Mouse (Mus musculus) lung, embryonic 14.5 days (tissue): ENCODE data around the gene Glb1. TPM values are rescaled to one million over a fixed set of nuclear protein-coding genes. Genes with fewer than 3 reads are reported as not detected.

ENCODE experiments used
- ATAC-seq: fragments of 200-750 bp; cut with Nextera tagmentation; 2 replicates; pipeline ENCODE4 v1.8.0; 2017; ENCODE audit warnings: mild to moderate bottlenecking, moderate TSS enrichment, moderate library complexity; ENCODE audit not compliant: insufficient read depth
- DNase-seq: peaks from one replicate; pipeline ENCODE4 v3.0.0-alpha.2; 2015
- H3K27ac ChIP-seq: fragments of 300-500 bp; sonication (generic); 2 replicates; pipeline ENCODE4 v1.5.1; 2014; ENCODE audit warnings: low read depth, mild to moderate bottlenecking, moderate library complexity
- H3K27me3 ChIP-seq: fragments of 300-500 bp; sonication (generic); 2 replicates; pipeline ENCODE4 v1.6.1; 2014; ENCODE audit warnings: low read length, control low read depth; ENCODE audit not compliant: insufficient read depth
- H3K36me3 ChIP-seq: fragments of 300-500 bp; sonication (generic); 2 replicates; pipeline ENCODE4 v1.6.1; 2014; ENCODE audit warnings: control low read depth; ENCODE audit not compliant: insufficient read depth
- H3K4me1 ChIP-seq: fragments of 300-500 bp; sonication (generic); 2 replicates; pipeline ENCODE4 v1.6.1; 2014; ENCODE audit warnings: antibody characterized with exemption, control low read depth; ENCODE audit not compliant: insufficient read depth
- H3K4me2 ChIP-seq: fragments of 300-500 bp; sonication (generic); 2 replicates; pipeline ENCODE4 v1.6.1; 2014; ENCODE audit warnings: mild to moderate bottlenecking
- H3K4me3 ChIP-seq: fragments of 300-500 bp; sonication (generic); 2 replicates; pipeline ENCODE4 v1.5.1; 2014; ENCODE audit warnings: low read depth, low read length
- H3K9ac ChIP-seq: fragments of 300-500 bp; sonication (generic); 2 replicates; pipeline ENCODE4 v1.6.1; 2014
- H3K9me3 ChIP-seq: fragments of 300-500 bp; sonication (generic); 2 replicates; pipeline ENCODE4 v1.6.1; 2016; ENCODE audit warnings: low read depth, low read length, control low read depth
- CTCF ChIP-seq: IDR thresholded peaks from 2 replicates; pipeline ENCODE4 v1.5.1; 2016; ENCODE audit warnings: antibody characterized with exemption, low read depth
- WGBS: fragments of 180-500 bp; shearing (Covaris S2); extraction: QIAGEN DNeasy Blood & Tissue Kit; methylation state at CpG from one replicate; pipeline ENCODE4 v1.1.7; 2014; 5-methylcytosine and 5-hydroxymethylcytosine counted together
- polyA plus RNA-seq: library from polyadenylated mRNA; unstranded; fragments of >200 nt; fragmentation: Nextera tagmentation; extraction: Ambion mirVana; gene quantifications from 2 replicates; pipeline ENCODE4 v1.2.1, GENCODE M21; 2014

Gene Glb1
- polyA plus RNA-seq, 1 experiment from 2014 or later: 41.9 TPM

DNA sequence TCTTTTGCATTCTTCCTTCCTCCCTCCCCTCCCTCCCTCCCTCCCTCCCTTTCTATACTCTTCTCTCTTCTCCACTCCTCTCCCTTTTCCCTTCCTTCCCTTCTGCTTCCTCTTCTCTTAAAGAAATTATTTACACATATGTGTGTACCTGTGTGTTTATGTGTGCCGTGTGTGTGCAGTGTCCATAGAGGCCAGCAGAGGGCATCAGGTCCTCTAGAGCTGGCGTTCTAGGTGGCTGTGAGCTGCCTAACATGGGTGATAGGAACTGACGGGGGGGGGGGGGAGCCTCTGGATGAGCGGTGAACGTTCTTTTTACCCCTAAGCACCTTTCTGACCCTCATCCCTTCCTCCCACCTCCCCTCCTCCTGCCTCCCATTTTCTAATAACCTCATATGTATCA is 10.4 kb downstream of the Glb1 start:
- no peak overlapping the region for H3K4me2 ChIP-seq
- no peak for DNase-seq
- WGBS: 93% methylated on average over 5 of the region's 5 CpGs
- H3K27ac ChIP-seq: no peak overlapping the region
- TF ChIP-seq CTCF: no peak
- ATAC-seq: no peak
- no peak overlapping the region for H3K9ac ChIP-seq
- no peaks in the 10 kb centered on the region for H3K27me3 ChIP-seq
- no peaks in the 10 kb centered on the region for H3K9me3 ChIP-seq
- H3K4me1 ChIP-seq: no peaks in the 10 kb centered on the region
- no peak overlapping the region for H3K4me3 ChIP-seq
- peaks cover 38% of the 10 kb centered on the region; the same call in 1 of the 2 replicates for H3K36me3 ChIP-seq

DNA sequence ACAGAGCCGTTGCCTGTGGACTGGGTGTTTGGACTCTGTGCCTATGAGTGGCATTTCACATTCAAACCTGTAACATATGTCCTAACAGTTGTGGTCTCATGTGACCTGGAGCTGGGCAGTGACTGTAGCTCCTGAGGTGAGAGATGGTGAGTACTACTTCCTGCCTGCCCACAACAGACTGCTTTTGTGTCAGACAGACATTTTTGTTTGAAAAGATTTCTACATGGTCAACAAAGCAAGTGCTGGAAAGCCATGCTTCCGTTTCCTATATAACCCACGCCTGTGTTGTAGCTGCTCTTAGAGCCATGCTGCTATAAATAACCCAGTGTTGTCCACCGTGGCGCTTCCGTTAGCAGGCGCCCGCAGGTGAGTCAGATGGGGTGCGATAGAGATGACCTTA is 11.5 kb downstream of the Glb1 start:
- H3K27me3 ChIP-seq: no peaks in the 10 kb centered on the region
- peaks cover 34% of the 10 kb centered on the region; the same call in 1 of the 2 replicates for H3K36me3 ChIP-seq
- no peak overlapping the region for H3K4me2 ChIP-seq
- 85% methylated on average over 9 of the region's 9 CpGs for WGBS
- no peak for TF ChIP-seq CTCF
- no peak for DNase-seq
- no peak overlapping the region for H3K4me3 ChIP-seq
- H3K9me3 ChIP-seq: no peaks in the 10 kb centered on the region
- H3K9ac ChIP-seq: no peak overlapping the region
- ATAC-seq: no peak
- no peak overlapping the region for H3K27ac ChIP-seq
- H3K4me1 ChIP-seq: no peaks in the 10 kb centered on the region

DNA sequence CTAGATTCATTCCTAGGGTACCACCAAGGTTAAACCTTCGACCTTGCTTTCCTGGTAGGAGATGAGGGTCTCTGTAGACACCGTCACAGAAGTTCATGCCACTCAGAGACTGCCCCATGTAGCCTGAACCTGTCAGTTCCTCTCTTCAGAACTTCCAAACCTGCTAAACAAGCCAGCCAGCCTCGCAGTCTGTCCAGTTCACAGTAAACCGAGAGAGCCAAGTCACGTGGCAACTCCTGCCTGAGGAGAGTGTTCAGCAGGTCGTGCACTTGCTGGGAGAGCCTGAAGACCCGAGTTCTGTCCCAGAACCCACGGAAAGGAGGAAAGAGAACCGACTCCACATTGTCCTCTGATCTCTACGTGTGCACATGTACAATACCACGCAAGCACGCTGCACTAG is 13.0 kb downstream of the Glb1 start:
- DNase-seq (no peak), ATAC-seq (no peak)
- Histone ChIP-seq H3K9ac (no peak overlapping the region), H3K9me3 (no peaks in the 10 kb centered on the region), H3K4me2 (no peak overlapping the region), H3K4me3 (no peak overlapping the region), H3K27ac (no peak overlapping the region), H3K4me1 (no peaks in the 10 kb centered on the region), H3K27me3 (no peaks in the 10 kb centered on the region), H3K36me3 (peaks cover 23% of the 10 kb centered on the region; the same call in 1 of the 2 replicates)
- TF ChIP-seq CTCF: no peak
- 77% methylated on average over 12 of the region's 12 CpGs for WGBS

DNA sequence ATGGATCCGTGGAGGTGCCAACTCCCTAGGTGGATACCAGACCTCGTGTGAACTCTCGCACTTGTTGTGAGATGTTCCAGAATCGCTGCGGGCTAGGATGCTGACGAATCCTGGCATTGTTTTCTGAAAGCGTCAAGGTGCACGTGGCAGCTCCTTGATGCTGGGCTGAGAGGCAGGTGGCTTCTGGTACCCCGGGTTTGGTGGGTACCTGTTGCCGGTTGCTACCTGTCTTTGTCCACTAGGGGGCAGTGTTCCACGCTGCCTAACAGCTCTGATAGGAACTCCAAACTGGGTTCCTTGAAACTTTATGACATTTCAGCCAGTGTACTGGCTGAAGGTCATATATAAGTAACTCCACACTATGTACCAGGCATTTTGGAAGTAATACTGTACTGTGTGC is 14.8 kb downstream of the Glb1 start:
- H3K4me3 ChIP-seq: no peak overlapping the region
- ATAC-seq: no peak
- WGBS: 22% methylated on average over 11 of the region's 11 CpGs

DNA sequence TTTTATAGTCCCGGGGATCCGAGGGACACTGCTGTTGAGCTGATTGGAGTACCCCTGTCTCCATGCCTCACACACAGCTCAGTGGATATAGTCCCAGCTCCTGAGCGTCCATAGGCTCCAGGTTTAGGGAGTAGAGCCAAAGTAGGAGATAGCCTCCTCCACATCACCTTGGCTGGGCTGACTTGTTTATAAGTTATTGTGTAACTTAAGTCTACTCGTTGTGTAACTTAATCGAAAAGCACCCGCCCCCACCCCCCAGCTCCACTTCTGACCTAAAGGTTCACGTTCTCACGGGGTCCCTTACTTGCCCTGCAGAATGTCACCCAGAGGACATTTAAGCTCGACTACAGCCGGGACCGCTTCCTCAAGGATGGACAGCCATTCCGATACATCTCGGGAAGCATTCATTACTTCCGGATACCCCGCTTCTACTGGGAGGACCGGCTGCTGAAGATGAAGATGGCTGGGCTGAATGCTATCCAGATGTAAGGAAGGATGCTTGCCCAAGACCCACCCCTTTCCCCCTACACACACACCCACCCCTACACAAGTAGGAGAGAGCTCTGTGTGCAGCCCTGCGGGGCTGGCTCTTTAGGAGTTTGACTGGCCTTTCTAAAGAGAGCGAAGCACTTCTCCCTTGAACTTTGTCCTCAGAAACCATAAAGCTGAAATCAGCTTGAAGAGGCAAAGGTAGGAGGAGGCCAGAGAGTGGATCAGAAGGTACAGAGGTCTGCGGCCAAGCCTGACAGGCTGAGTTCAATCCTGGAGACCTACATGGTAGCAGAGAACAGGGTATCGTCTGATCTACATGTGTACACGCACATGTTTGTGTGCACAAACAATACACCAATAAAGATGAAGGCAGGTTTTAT is 16.0 kb downstream of the Glb1 start:
- H3K4me3 ChIP-seq: no peak overlapping the region
- DNase-seq (no peak), ATAC-seq (no peak)
- no peaks in the 10 kb centered on the region for H3K9me3 ChIP-seq
- no peak overlapping the region for H3K27ac ChIP-seq
- no peak overlapping the region for H3K9ac ChIP-seq
- no peaks in the 10 kb centered on the region for H3K27me3 ChIP-seq
- no peak for TF ChIP-seq CTCF
- H3K4me2 ChIP-seq: no peak overlapping the region
- WGBS: 84% methylated on average over 21 of the region's 21 CpGs
- peaks cover 6% of the 10 kb centered on the region; the same call in 1 of the 2 replicates for H3K36me3 ChIP-seq
- no peaks in the 10 kb centered on the region for H3K4me1 ChIP-seq

More for the DNA sequence above, 14.8 kb downstream of the Glb1 start:
- Histone ChIP-seq H3K4me2 (no peak overlapping the region), H3K9me3 (no peaks in the 10 kb centered on the region), H3K9ac (no peak overlapping the region), H3K36me3 (peaks cover 16% of the 10 kb centered on the region; the same call in 1 of the 2 replicates), H3K27me3 (no peaks in the 10 kb centered on the region), H3K27ac (no peak overlapping the region), H3K4me1 (no peaks in the 10 kb centered on the region)
- peak; percentile 91 for TF ChIP-seq CTCF
- DNase-seq: peak; percentile 88

DNA sequence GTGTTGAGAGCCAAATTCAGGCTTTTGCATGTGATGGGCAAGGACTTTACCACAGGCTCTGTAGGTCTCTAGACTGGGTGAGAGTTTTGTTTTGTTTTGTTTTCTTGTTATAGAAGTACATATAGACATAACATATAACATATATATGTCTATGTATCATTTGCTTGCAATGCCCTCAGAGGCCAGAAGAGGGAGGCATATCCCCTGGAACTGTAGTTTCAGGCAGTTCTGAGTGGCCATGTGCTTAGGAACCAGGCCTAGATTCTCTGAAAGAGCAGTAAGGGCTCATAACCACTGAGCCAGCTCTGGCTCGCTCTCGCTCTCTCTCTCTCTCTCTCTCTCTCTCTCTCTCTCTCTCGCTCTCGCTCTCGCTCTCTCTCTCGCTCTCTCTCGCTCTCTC is 17.3 kb downstream of the Glb1 start:
- TF ChIP-seq CTCF: peak; percentile 74
- Histone ChIP-seq H3K4me3 (no peak overlapping the region), H3K9me3 (no peaks in the 10 kb centered on the region), H3K4me1 (no peaks in the 10 kb centered on the region), H3K36me3 (peaks cover 4% of the 10 kb centered on the region; the same call in 1 of the 2 replicates), H3K4me2 (no peak overlapping the region), H3K9ac (no peak overlapping the region), H3K27me3 (no peaks in the 10 kb centered on the region), H3K27ac (no peak overlapping the region)
- 79% methylated on average over 7 of the region's 7 CpGs for WGBS
- peak; percentile 86 for DNase-seq
- ATAC-seq: no peak

DNA sequence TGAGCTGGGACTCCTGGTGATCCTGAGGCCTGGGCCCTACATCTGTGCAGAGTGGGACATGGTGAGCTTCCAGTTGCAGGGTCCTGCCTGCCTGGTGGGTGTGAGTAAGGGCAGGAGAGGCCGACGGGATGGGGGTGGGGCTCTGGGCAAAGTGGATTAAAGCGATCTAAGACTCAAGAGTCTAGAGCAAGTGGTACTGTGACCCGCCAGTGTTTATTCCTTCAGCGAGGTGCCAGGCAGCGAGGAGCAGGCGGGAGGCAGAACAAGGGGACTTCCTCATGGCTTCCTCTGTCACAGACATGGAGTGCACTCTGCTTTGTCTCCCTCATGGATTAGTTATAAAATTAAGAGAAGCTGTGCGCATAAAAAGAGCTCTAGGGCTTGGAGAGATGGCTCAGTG is 19.6 kb downstream of the Glb1 start:
- Histone ChIP-seq H3K36me3 (peaks cover 7% of the 10 kb centered on the region; the same call in 1 of the 2 replicates), H3K9me3 (no peaks in the 10 kb centered on the region), H3K9ac (no peak overlapping the region), H3K27ac (no peak overlapping the region), H3K27me3 (no peaks in the 10 kb centered on the region), H3K4me1 (no peaks in the 10 kb centered on the region), H3K4me2 (no peak overlapping the region), H3K4me3 (no peak overlapping the region)
- no peak for DNase-seq
- 0 out of 2 replicates have a peak, but pooled peaks have one; percentile 13 for ATAC-seq
- WGBS: 58% methylated on average over 8 of the region's 8 CpGs
- no peak for TF ChIP-seq CTCF
